Mouse (Mus musculus) megakaryocyte, embryonic 14.5 days (primary cell): ENCODE data around the gene Smim6. TPM values are rescaled to one million over a fixed set of nuclear protein-coding genes. Genes with fewer than 3 reads are reported as not detected.

ENCODE experiments used
- H3K27me3 ChIP-seq: replicated peaks from 2 replicates; pipeline ENCODE3; 2012; ENCODE audit warnings: inconsistent platforms
- H3K36me3 ChIP-seq: replicated peaks from 2 replicates; pipeline ENCODE3; 2012; ENCODE audit warnings: low read length, inconsistent platforms, mixed read lengths
- H3K4me1 ChIP-seq: 2 replicates; pipeline ENCODE4 v1.6.1; 2012; ENCODE audit warnings: inconsistent platforms
- H3K4me3 ChIP-seq: replicated peaks from 2 replicates; pipeline ENCODE3; 2012; ENCODE audit warnings: moderate library complexity, mild to moderate bottlenecking, inconsistent platforms
- H3K9me3 ChIP-seq: 2 replicates; pipeline ENCODE4 v1.6.1; 2012; ENCODE audit warnings: inconsistent platforms
- FLI1 ChIP-seq: IDR thresholded peaks from 2 replicates; pipeline ENCODE4 v1.6.1; 2012; ENCODE audit warnings: low read length, inconsistent platforms, mixed read lengths
- GATA1 ChIP-seq: IDR thresholded peaks from 3 replicates; pipeline ENCODE4 v1.6.1; 2012; ENCODE audit warnings: mixed read lengths, low read length, inconsistent platforms, borderline replicate concordance
- polyA plus RNA-seq: library from polyadenylated mRNA; stranded (reverse); fragments of >175 nt; gene quantifications from 2 replicates; pipeline ENCODE4 v1.2.3, GENCODE M21; 2012; ENCODE audit warnings: low replicate concordance; ENCODE audit not compliant: insufficient read depth

Gene Smim6
- polyA plus RNA-seq, 1 experiment: not detected

- Histone ChIP-seq H3K4me3 (peak within 1 kb of the TSS; percentile 93), H3K27me3 (peaks cover 2% of the 10 kb centered on the region), H3K36me3 (peaks cover 74% of the 10 kb centered on the region), H3K9me3 (no peaks in the 10 kb centered on the region), H3K4me1 (peaks cover 81% of the 10 kb centered on the region)
- TF ChIP-seq GATA1: no peak
- TF ChIP-seq FLI1: no peak
Measured at GRCm38 (mm10) chr11:115899486-115900266, 12.1 kb upstream of the Smim6 start, which contains the start of gene Smim5. Gene Smim5, plus strand, starts transcription at chr11:115899966.

- Histone ChIP-seq H3K36me3 (peaks cover 74% of the 10 kb centered on the region), H3K4me1 (peaks cover 82% of the 10 kb centered on the region), H3K9me3 (no peaks in the 10 kb centered on the region), H3K27me3 (no peaks in the 10 kb centered on the region), H3K4me3 (peak overlapping the region; percentile 93)
- TF ChIP-seq FLI1 (no peak), GATA1 (no peak)
Measured at GRCm38 (mm10) chr11:115900561-115901337, 11.1 kb upstream of the Smim6 start.

- peaks cover 90% of the 10 kb centered on the region for H3K4me1 ChIP-seq
- peak overlapping the region; percentile 93 for H3K4me3 ChIP-seq
- no peaks in the 10 kb centered on the region for H3K9me3 ChIP-seq
- H3K36me3 ChIP-seq: peaks cover 74% of the 10 kb centered on the region
- H3K27me3 ChIP-seq: no peaks in the 10 kb centered on the region
- TF ChIP-seq GATA1 (no peak), FLI1 (no peak)
Measured at GRCm38 (mm10) chr11:115901338-115902161, 10.3 kb upstream of the Smim6 start.

GRCm38 (mm10) chr11:115902177-115902576 lies 9.6 kb upstream of the Smim6 start:
- H3K27me3 ChIP-seq: no peaks in the 10 kb centered on the region
- TF ChIP-seq GATA1 (no peak), FLI1 (no peak)
- H3K36me3 ChIP-seq: peaks cover 74% of the 10 kb centered on the region
- H3K4me1 ChIP-seq: peaks cover 96% of the 10 kb centered on the region
- H3K9me3 ChIP-seq: no peaks in the 10 kb centered on the region
- peak overlapping the region; percentile 93 for H3K4me3 ChIP-seq

GRCm38 (mm10) chr11:115902831-115903230 lies 9.0 kb upstream of the Smim6 start:
- no peaks in the 10 kb centered on the region for H3K9me3 ChIP-seq
- no peak for TF ChIP-seq FLI1
- no peak for TF ChIP-seq GATA1
- H3K4me3 ChIP-seq: peak overlapping the region; percentile 93
- H3K4me1 ChIP-seq: peaks cover 92% of the 10 kb centered on the region
- no peaks in the 10 kb centered on the region for H3K27me3 ChIP-seq
- peaks cover 73% of the 10 kb centered on the region for H3K36me3 ChIP-seq

- peaks cover 90% of the 10 kb centered on the region for H3K4me1 ChIP-seq
- no peaks in the 10 kb centered on the region for H3K9me3 ChIP-seq
- H3K36me3 ChIP-seq: peaks cover 74% of the 10 kb centered on the region
- peak overlapping the region; percentile 93 for H3K4me3 ChIP-seq
- TF ChIP-seq FLI1 (no peak), GATA1 (no peak)
- H3K27me3 ChIP-seq: no peaks in the 10 kb centered on the region
Measured at GRCm38 (mm10) chr11:115903384-115904230, 8.2 kb upstream of the Smim6 start.

GRCm38 (mm10) chr11:115904231-115904955 lies 7.4 kb upstream of the Smim6 start:
- TF ChIP-seq FLI1 (no peak), GATA1 (no peak)
- peaks cover 82% of the 10 kb centered on the region for H3K36me3 ChIP-seq
- H3K9me3 ChIP-seq: no peaks in the 10 kb centered on the region
- H3K27me3 ChIP-seq: no peaks in the 10 kb centered on the region
- peaks cover 90% of the 10 kb centered on the region for H3K4me1 ChIP-seq
- peak overlapping the region; percentile 82 for H3K4me3 ChIP-seq

GRCm38 (mm10) chr11:115904956-115905790 lies 6.6 kb upstream of the Smim6 start:
- Histone ChIP-seq H3K9me3 (no peaks in the 10 kb centered on the region), H3K4me3 (no peak overlapping the region), H3K27me3 (no peaks in the 10 kb centered on the region), H3K4me1 (peaks cover 87% of the 10 kb centered on the region), H3K36me3 (peaks cover 89% of the 10 kb centered on the region)
- TF ChIP-seq FLI1 (no peak), GATA1 (no peak)
